ENCODE assay signal across 8 mouse cellular contexts in genomic region chr8:95137641-95138098, GRCm38 (mm10). TPM values are rescaled to one million over a fixed set of nuclear protein-coding genes. Genes with fewer than 3 reads are reported as not detected.
DNase-seq lines count a peak whose midpoint lies in the region; ATAC-seq and TF ChIP-seq lines count a peak whose summit lies in the region.

No protein-coding gene starts in this region.

- under 1% methylated on average over 28 of the region's 28 CpGs for WGBS in embryonic facial prominence, embryonic 11.5 days
- WGBS in heart, embryonic 12.5 days: 12% methylated on average over 28 of the region's 28 CpGs
- WGBS in kidney, embryonic 16.5 days: 5% methylated on average over 28 of the region's 28 CpGs
- WGBS in thymus, adult 2 months: 42% methylated on average over 28 of the region's 28 CpGs

- no peaks in the 10 kb centered on the region for H3K9me3 ChIP-seq in embryonic facial prominence, embryonic 11.5 days (replicated peaks; ENCODE audit: control insufficient read depth, low read length)
- H3K9me3 ChIP-seq in heart, embryonic 12.5 days (replicated peaks): no peaks in the 10 kb centered on the region
- H3K9me3 ChIP-seq in kidney, embryonic 16.5 days (ENCODE audit: low read length): no peaks in the 10 kb centered on the region

- H3K36me3 ChIP-seq in embryonic facial prominence, embryonic 11.5 days (replicated peaks; ENCODE audit: control insufficient read depth, insufficient read depth, low read depth, low read length): no peaks in the 10 kb centered on the region
- H3K36me3 ChIP-seq in heart, embryonic 12.5 days: peaks cover 20% of the 10 kb centered on the region; the same call in 1 of the 2 replicates
- peaks cover 16% of the 10 kb centered on the region; the same call in 1 of the 2 replicates for H3K36me3 ChIP-seq in kidney, embryonic 16.5 days (ENCODE audit: insufficient read depth, low read length)
- H3K36me3 ChIP-seq in thymus, adult 2 months (ENCODE audit: control insufficient read depth, insufficient read depth, low read length): no peaks in the 10 kb centered on the region

- TF ChIP-seq CTCF in thymus, adult 2 months (IDR thresholded peaks at IDR 0.05; ENCODE audit: borderline replicate concordance, control insufficient read depth, extremely low read depth, insufficient read depth, low read length, poor library complexity): no peak

- TF ChIP-seq POLR2A in thymus, adult 2 months (IDR thresholded peaks at IDR 0.05; ENCODE audit: control insufficient read depth, extremely low read depth, insufficient read depth, low read length, poor library complexity): no peak

- peak overlapping the region; percentile 23 for H3K4me3 ChIP-seq in embryonic facial prominence, embryonic 11.5 days (ENCODE audit: low read depth, low read length)
- H3K4me3 ChIP-seq in heart, embryonic 12.5 days: peak overlapping the region; percentile 38
- H3K4me3 ChIP-seq in kidney, embryonic 16.5 days (ENCODE audit: low read length): peak overlapping the region; percentile 39
- no peak overlapping the region for H3K4me3 ChIP-seq in thymus, adult 2 months (ENCODE audit: control insufficient read depth, insufficient read depth, low read length)

- H3K4me1 ChIP-seq in embryonic facial prominence, embryonic 11.5 days (ENCODE audit: control insufficient read depth, insufficient read depth, low read length): peaks cover 10% of the 10 kb centered on the region
- peaks cover 33% of the 10 kb centered on the region for H3K4me1 ChIP-seq in heart, embryonic 12.5 days (replicated peaks)
- peaks cover 51% of the 10 kb centered on the region for H3K4me1 ChIP-seq in kidney, embryonic 16.5 days (ENCODE audit: insufficient read depth, low read length)
- H3K4me1 ChIP-seq in thymus, adult 2 months (replicated peaks; ENCODE audit: control insufficient read depth, insufficient read depth, low read length): peaks cover 10% of the 10 kb centered on the region

- peak; percentile 51 for ATAC-seq in embryonic facial prominence, embryonic 11.5 days (replicated peaks; ENCODE audit: insufficient number of reproducible peaks, low FRiP score, low TSS enrichment, low read depth)
- peak; percentile 49; the same call in 1 of the 2 replicates for ATAC-seq in heart, embryonic 12.5 days (ENCODE audit: insufficient number of reproducible peaks, low FRiP score)
- peak; percentile 72 for ATAC-seq in kidney, embryonic 16.5 days (ENCODE audit: low FRiP score, low TSS enrichment)

- H3K27me3 ChIP-seq in embryonic facial prominence, embryonic 11.5 days (ENCODE audit: control insufficient read depth, insufficient read depth, low read length): peaks cover 5% of the 10 kb centered on the region; the same call in 1 of the 2 replicates
- H3K27me3 ChIP-seq in heart, embryonic 12.5 days (replicated peaks): peaks cover 9% of the 10 kb centered on the region; the same call in 1 of the 2 replicates
- H3K27me3 ChIP-seq in kidney, embryonic 16.5 days (ENCODE audit: insufficient read depth, low read length): no peaks in the 10 kb centered on the region
- H3K27me3 ChIP-seq in thymus, adult 2 months (ENCODE audit: control insufficient read depth, insufficient read depth, low read length): no peaks in the 10 kb centered on the region

- H3K4me2 ChIP-seq in embryonic facial prominence, embryonic 11.5 days (ENCODE audit: low read depth, low read length): peak overlapping the region; percentile 57
- peak overlapping the region; percentile 73 for H3K4me2 ChIP-seq in heart, embryonic 12.5 days
- peak overlapping the region; percentile 64 for H3K4me2 ChIP-seq in kidney, embryonic 16.5 days (replicated peaks; ENCODE audit: low read depth, low read length)

- DNase-seq in ZHBTc4 (ENCODE audit: low read depth, low spot score): peak; percentile 75
- peak; percentile 68 for DNase-seq in embryonic facial prominence, embryonic 11.5 days (ENCODE audit: low spot score)
- peak; percentile 56 for DNase-seq in lung, postnatal 14 days
- DNase-seq in urinary bladder, postnatal 36 days (ENCODE audit: low spot score in 2 of 2): peak; percentile 60 to 70
- no peak for DNase-seq in right cerebral cortex, adult 2 months (ENCODE audit: low spot score in 2 of 2)
- DNase-seq in thymus, adult 2 months: no peak

- H3K27ac ChIP-seq in embryonic facial prominence, embryonic 11.5 days (replicated peaks; ENCODE audit: low read depth, low read length): no peak overlapping the region
- H3K27ac ChIP-seq in heart, embryonic 12.5 days (ENCODE audit: poor library complexity, severe bottlenecking): no peak overlapping the region
- H3K27ac ChIP-seq in kidney, embryonic 16.5 days (ENCODE audit: low read length): peak overlapping the region; percentile 28
- no peak overlapping the region for H3K27ac ChIP-seq in thymus, adult 2 months (ENCODE audit: control insufficient read depth, insufficient read depth, low read length)

- peak overlapping the region; percentile 28 for H3K9ac ChIP-seq in embryonic facial prominence, embryonic 11.5 days (replicated peaks; ENCODE audit: low read length)
- H3K9ac ChIP-seq in heart, embryonic 12.5 days: peak overlapping the region; percentile 47
- peak overlapping the region; percentile 53 for H3K9ac ChIP-seq in kidney, embryonic 16.5 days (replicated peaks; ENCODE audit: low read length)

RNA-seq across cellular contexts. Expression of gene Katnb1, which starts 56.7 kb away (rescaled TPM):
- polyA plus RNA-seq in embryonic facial prominence, embryonic 11.5 days (2014; fragmentation: Nextera tagmentation; extraction: Ambion mirVana): 21.6 and 25.7 TPM in 2 replicates
- polyA plus RNA-seq in heart, embryonic 12.5 days (2016; fragmentation: Nextera tagmentation; extraction: Ambion mirVana): 18.4 and 25.8 TPM in 2 replicates
- polyA plus RNA-seq in kidney, embryonic 16.5 days (2015; fragmentation: Nextera tagmentation; extraction: Ambion mirVana): 29.5 and 33.2 TPM in 2 replicates
- polyA plus RNA-seq in thymus, adult 2 months (2012; rRNA removed): 38.4 and 41.6 TPM in 2 replicates

Comparison
In these comparisons a context has a peak if more than half of its experiments do, and no peak if none do; other contexts are left out.
1. DNase-seq: peak in ZHBTc4 (single experiment), embryonic facial prominence, embryonic 11.5 days (single experiment), lung, postnatal 14 days (single experiment) and urinary bladder, postnatal 36 days (2 of 2); none in right cerebral cortex, adult 2 months (0 of 2) and thymus, adult 2 months (single experiment).
2. Peak in every context shown above with its lines, with median percentiles within 50 percentile points of each other: ATAC-seq, H3K4me2 ChIP-seq and H3K9ac ChIP-seq.